Mouse (Mus musculus) MEL (cell line): Measurements from ENCODE around the gene Unc45a.

ENCODE experiments used
- CTCF ChIP-seq, 3 experiments: IDR thresholded peaks in 2 of 3; conservative IDR thresholded peaks in 1 of 3; 2 replicates each; pipeline ENCODE4 v1.5.1; 2011 to 2012; ENCODE audit warnings: low read length in 3 of 3, low read depth in 2 of 3, mild to moderate bottlenecking in 2 of 3, improper control_type of control experiment in 1 of 3, inconsistent platforms in 1 of 3, mixed read lengths in 1 of 3, moderate library complexity in 1 of 3; ENCODE audit not compliant: control insufficient read depth in 1 of 3, insufficient read depth in 1 of 3, poor library complexity in 1 of 3, severe bottlenecking in 1 of 3
- RCOR1 ChIP-seq: IDR thresholded peaks from 2 replicates; pipeline ENCODE4 v1.6.1; 2012; ENCODE audit warnings: low read depth, mild to moderate bottlenecking, inconsistent platforms, low read length, improper control_type of control experiment

DNA sequence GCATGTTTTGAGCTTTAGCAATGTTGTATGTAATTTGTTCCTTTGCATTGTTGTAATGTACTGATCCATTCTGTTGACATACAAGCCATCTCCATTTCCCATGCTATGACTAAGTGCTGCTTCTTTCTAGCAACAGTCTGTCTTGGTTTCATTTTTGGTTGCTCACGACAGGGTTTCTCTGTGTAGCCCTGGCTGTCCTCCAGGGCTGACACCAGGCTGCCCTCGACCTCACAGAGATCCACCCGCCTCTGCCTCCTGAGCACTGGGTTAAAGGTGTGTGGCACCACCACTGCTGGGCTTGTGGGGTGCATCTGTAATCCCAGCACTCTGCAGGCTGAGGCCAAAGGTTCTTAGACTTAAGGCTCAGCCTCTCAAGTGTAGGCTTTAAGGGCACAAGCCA lies 41.2 kb downstream of the Unc45a start:
- no peak for TF ChIP-seq CTCF (IDR thresholded peaks at IDR 0.05 in 2 of 3, conservative IDR thresholded peaks at IDR 0.05 in 1 of 3; ENCODE audit: control insufficient read depth in 1 of 3, insufficient read depth in 1 of 3, low read depth in 2 of 3, low read length in 3 of 3, poor library complexity in 1 of 3, severe bottlenecking in 1 of 3)
- TF ChIP-seq RCOR1 = no peak
